Mouse (Mus musculus) ovary, adult 18-20 months (tissue): Measurements from ENCODE around the gene Cnksr1.
"Not testable (repeated sequence)": the region's sequence is repeated elsewhere in the genome, so short reads cannot be mapped to it uniquely, and the experiment has no call there.

ENCODE experiments used
- DNase-seq: peaks from one replicate; pipeline ENCODE4 v3.0.0; 2022; ENCODE audit warnings: low spot score, mixed read lengths

Gene Cnksr1

DNA sequence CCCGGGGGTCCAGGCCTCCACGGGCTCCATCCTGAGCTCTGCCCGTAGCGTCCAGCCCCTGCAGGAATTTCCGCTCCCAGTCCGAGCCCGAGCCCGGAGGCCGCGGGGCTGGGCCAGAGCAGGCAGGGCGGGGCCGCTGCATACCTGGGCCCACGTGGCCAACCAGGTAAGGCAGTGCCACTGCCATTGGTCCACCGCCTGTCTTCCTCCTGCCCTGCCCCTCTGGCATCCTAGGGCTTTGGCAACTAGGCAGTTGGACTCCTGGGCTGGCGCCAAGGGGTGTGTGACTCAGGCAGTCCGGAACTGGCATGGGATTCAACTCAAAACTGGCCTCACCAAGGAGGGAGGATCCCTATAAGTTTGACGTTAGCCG lies at the start of gene Cnksr1:
Cnksr1 (minus strand) TSS at position 121 of the 373 bp plus-strand sequence.
- peak; percentile 73 for DNase-seq

DNA sequence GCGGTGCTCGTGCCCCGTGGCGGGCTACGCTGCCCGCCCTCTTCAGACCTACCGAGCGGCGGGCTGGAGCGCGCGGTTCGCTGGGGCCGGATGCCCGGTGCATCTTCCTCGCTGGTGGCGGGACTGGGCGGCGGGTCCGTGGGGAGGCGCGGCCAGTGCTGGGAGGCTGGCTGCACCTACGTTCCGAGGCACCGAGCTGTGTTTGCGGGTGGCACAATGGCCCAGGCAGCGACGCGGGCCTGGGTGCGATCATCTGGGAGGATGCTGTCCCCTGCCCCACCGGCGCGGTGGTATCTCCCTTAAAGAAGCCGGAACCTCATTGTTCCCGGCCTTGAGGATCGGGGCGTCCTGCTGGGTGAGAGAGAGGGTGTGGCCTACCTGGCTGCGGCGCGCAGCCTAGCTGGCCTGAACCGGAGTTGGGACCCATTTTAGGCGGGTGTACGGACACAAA lies 49.4 kb upstream of the Cnksr1 start, which contains the start of gene Pdik1l:
Pdik1l (minus strand) TSS at position 321 of the 451 bp plus-strand sequence.
- peak; percentile 62 for DNase-seq

DNA sequence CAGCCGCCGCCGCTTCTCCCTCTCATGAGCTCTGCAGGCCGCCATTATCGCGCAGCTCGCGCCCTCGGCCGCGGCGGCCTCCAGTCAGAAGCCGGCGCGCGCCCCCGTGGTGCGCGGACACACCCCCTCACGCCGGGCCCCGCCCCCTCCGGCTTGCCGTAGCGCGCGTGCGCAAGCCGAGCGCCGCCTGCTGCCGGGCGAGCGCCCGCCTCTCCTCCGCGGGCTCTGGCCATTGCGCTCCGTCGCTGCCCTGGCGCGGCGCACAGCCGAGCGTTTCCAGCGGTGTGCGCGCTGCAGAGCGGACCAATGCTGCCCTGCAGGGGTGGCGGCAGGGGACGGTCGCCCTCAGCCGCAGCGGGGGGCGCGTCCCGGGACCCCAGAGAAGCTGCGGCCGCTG lies 49.0 kb upstream of the Cnksr1 start:
- DNase-seq, result peak; percentile 91

DNA sequence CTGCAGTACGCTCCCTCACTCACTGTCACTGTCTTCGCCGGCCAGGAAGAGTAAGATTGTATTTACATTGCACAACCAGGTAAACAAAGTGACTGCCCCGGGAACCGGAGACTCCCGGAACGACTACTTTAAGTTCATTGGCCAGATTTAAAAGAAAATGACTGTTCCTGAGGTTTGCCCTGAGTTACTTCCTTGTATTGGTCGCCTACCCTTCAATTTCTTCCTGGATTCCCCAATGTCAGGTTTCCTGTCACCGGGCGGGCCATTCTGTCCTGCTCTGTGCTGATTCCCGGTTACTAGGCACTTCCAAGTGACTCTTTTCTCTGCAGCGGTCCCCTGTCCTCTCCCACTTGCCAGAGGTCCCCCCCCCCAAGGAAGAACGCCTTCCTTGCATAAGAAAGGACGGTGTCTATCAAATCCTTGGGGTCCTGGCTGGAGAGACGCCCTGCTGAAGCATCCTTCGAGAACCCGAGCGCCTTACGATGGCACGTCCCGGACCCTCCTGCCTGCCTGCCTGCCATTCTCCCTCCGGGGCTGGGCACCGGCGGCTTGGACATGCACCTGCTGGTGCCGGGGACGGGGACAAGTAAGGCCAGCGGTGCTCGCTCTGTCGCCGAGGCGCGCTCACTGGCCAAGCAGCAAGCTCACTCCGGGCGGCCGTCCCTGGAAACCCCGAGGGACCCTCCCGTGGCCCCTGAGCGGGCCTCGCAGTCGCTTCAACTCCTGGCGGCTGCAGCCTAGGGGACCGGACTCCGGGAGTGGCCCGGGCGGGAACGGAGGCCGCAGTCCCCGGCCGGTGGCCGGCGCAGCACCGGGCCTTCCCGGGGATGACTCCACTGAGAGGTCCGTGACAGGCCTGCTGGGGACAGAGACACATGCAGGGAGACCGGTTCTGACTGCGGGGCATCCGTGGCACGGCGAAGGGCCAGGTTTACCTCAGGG lies 48.3 kb upstream of the Cnksr1 start:
- DNase-seq, result no peak

DNA sequence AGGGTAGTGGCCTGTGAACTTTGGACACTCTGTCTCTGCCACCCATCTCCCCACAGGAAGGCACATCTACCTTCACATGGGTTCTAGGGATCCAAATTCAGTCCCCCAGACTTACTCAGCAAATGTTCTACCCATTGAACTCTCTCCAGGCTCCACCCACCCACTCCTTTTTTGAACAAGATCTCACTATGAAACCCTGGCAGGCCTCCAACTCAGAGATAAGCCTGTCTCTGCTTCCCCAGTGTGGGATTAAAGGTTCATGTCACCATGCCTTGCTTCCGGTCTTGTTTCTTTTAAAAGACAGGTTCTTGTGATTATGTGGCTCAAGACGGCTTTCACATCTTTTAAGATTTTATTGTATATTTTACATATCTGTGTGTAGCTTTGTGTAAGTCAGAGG lies 46.7 kb upstream of the Cnksr1 start:
- no peak for DNase-seq

DNA sequence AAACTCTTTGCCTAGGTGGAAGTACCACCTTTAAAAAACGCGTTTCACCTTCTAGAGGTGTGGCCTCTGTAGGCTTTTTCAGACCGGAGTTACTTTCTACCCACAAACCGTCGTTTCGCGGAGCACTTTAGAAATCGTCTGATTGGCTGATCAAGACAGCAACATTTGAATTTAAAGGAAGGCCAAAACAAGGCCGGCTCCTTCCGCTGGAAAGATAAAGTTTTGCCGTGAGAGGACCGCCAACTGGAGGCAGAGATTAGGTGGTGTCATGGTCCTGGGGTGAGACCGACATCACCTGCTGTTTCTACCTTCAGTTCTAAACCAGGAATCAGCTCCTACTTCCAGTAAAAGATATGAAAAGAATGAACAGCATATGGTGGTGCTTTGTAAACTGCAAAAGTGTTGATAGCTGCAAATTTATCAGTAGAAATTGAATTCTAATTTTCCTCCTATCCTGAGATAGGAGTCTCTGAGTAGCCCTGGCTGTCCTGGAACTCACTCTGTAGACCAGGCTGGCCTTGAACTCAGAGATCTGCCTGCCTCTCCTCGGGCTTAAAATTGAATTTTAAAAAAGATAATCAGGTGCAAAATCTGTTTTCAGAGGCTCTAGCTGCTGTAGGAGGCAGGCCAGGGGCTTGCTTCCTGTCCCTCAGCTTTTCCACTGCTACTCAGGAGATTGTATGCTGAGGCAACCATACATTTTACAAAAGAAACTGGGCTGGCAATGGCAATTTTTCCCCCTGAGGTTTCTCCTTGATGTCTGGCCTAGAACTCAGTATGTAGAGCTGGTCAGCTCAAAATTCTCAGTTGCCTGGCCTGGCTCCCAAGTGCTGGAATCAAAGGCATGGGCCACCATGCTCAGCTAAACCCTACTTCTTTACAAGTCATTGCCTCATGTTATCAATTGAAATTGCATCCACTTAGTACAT lies 35.5 kb upstream of the Cnksr1 start:
- DNase-seq, result no peak

DNA sequence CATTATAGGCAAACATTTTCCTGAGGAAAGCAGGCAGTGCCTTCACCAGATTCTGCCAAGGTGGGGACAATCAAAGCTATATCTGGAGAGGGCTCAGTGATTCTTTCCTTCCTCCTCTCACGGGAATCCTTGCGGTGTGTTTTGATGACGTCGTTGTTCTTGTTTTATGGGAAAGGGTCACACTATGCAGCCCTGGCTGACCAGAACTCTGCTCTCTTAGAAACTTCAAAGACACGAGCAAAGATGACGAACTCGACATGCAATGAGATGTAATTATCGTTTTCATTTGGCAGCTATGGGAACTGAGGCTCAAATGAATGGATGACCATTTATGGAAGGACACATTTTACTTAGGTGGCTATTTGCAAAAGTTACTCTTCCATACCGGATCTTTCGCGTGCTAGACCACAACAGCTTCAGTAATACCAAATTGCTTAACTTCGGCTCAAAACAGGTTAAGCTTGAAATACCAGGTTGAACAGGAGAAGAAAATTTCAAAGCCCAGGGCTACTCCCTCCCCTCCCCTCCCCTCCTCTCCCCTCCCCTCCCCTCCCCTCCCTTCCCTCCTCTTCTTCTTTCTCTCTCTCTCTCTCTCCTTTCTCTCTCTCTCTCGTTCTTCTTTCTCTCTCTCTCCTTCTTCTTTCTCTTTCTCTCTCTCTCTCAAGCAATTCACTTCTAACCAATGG lies 34.7 kb upstream of the Cnksr1 start:
- DNase-seq, result no peak

DNA sequence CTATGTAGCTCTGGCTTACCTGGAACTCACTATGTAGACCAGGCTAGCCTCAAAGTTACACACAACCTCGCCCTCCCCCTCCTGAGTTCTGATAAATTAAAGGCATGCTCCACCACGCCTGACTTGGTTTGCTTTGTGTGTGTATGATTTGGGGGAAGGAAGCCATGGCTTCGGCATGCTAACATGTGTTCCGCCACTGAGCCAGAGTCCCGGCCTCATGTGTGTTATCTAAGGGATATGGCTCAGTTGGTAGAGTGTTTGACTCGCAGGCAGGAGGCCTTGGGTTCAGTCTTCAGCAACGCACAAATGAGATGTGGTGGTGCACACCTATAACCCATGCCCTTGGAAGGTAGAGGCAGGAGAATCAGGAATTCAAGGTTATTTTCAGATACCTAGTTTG lies 33.8 kb upstream of the Cnksr1 start:
- DNase-seq, result no peak

DNA sequence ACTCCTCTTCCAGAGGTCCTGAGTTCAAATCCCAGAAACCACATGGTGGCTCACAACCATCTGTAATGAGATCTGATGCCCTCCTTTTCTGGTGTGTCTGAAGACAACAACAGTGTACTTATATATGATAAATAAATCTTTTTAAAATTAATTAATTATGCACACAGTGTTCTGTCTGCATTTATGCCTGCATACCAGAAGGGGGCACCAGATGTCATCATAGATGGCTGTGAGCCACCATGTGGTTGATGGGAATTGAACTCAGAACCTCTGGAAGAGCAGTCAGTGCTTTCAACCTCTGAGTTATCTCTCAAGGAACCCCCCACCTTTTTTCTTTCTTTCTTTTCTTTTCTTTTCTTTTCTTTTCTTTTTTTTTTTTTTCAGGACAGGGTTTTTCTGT lies 31.4 kb upstream of the Cnksr1 start:
- not testable (repeated sequence) for DNase-seq

DNA sequence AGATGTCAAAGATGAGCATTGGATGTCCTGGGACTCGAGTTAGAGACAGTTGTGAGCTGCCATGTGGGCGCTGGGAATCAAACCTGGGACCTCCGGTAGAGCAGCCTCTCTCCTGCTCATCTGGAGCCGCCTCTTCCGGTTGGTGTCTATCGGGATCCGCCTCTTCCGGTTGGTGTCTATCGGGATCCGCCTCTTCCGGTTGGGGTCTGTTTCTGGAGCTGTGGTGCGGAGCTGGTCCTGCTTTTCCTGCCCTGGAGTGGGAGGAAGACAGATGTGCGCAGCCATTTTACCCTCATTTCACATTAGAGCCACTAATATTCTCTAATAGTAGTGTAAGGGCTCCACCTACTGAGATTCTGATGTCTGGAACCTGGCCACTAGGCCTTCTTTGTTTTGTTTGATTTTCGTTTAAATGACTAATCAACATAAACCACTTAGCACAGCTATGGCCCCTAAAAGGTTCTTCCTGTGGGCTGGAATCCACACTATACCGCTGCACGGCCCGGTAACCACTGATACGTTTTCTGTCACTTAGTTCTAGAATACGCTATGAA lies 30.0 kb upstream of the Cnksr1 start:
- no peak for DNase-seq

DNA sequence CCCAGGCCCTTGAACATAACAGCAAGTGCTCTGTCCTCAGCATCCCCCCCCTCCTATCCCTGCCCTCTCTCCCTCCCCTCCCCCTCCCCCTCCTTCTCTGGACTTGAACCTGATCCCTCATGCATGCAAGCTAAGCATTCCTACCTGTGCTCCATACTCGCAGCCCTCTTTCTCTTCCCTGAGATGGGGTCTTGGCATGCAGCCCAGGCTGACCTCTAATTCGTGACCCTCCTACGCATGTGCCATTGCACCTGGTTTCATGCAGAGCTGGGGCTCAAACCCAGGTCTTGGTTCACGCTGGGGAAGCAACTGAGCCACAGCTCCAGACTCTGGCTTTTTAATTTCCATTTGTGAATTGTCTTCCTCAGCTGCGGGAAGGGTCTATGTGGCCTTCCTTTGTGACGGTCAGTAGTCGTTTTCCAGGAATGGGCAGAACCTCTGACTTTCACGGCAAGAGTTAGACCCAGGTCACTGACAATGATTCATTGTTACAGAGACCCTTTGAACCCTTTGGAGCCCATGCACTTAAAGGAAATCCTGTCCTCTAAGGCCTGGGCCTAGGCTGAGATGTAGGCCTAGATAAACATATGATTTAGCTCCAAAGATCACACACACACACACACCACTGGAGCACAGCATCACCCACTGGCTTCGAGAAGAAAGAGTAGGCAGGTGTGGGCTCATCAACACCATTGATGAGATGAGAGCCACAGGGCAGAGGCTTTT lies 27.8 kb upstream of the Cnksr1 start:
- no peak for DNase-seq

DNA sequence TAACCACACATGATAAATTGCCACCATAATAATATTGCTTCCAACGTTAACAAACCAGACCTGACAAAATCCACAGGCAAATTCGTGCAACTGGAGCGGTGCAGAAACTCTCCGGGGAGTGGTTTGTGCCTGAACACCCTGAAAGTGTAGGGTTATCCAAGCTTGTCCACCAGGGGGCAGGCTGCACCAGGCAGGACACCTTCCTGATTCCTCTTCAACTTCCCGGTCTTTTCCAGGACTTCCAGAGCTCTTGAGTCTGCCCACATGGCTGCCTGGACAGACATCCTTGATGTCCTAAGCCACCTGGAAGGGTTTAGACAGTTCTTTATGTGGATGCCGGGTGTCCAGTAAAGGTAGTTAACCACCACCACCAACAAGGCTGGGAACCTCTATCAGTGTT lies 25.0 kb upstream of the Cnksr1 start:
- no peak for DNase-seq

DNA sequence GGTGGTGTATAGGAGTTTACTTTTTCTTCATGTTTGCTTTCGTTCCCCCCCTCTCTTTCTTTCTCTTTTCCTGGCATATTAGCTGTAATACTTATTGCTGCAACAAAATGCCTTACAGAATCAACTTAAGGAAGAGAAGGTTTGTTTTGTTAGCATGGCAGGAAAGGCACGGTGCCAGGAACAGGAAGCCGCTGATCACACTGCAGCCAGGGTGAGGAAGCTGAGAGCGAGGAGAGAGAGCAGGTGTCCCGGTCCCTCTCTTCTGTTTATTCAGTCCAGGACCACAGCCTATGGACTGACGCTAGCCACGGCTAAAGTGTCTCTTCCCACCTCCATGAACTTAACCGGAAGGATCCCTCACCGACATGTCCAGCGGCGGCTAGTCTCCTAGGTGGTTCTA lies 20.2 kb upstream of the Cnksr1 start:
- DNase-seq, result no peak

DNA sequence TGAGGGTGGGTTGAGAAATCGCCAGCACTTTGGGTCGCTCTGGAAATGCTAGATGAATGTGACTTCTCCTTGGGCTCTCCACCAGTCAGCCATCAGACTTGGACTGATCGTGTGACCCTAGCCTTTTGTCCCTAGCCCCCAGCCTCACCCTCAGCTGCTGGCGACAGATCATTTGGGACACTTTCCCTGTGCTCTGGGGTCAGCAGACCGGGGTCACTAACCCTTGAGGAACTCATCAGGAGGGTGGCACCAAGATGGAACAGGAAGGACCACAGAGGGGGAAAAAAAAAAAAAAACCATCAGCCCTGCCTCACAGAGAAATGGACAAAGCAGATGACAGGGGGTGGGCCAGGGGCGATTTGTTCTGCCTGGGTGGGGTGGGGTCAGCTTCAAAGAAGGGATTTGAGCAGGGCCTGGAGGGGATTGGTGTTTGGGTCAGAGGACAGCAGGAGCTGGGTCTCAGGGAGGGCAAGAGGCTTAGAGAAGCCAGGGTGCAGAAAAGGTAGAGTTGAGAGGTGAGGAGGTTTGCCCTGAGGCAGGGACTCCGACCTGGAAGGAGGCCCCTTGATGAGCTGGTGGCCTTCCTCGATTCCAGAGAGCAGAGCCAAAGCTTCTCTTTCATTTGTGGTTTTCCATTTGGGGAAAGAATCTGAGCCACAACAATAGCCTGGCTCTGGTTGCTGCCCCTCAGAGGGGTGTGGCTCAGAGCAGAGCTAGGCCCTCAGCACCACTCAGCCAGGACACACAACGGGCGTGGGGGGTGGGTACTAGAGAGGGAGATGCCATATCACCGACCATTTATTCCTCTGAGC lies 19.2 kb upstream of the Cnksr1 start:
- DNase-seq, result no peak

DNA sequence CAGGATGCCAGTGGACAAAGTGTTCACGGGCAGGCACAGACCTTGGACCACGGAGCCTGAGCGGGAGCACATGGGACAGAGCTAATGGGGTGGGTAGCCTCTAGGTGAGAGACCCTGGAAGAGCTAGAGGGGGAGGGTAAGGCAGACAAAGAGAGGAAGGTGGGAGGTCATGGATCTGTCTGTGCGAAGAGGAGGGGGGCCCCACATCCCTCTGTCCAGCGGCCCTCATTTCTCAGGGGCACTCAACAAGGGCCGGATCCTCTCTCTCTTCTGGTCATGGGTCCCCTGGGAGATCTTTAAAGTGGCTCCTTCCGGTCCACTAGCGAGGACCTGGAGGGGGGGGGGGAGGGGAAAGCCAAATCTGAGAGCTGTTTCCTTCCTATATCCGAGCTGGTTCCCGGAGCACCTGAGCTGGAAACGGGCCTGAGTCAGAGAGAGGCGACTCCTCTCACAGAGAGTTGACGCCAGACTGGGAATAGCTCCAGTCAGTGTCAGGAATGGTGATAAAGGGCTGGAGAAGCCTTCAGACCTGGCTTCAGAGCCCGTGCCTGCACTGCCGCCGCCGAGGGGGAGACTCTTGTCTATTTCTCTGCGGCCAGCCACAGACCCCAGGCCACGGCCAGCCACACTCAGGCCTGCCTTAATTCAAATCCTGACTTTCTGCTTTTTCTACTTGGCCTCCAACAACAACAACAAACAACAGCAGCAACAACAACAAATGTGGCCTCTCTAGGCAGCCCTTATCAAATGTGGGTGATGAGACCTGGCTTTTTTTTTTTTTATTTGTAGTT lies 18.4 kb upstream of the Cnksr1 start:
- no peak for DNase-seq

DNA sequence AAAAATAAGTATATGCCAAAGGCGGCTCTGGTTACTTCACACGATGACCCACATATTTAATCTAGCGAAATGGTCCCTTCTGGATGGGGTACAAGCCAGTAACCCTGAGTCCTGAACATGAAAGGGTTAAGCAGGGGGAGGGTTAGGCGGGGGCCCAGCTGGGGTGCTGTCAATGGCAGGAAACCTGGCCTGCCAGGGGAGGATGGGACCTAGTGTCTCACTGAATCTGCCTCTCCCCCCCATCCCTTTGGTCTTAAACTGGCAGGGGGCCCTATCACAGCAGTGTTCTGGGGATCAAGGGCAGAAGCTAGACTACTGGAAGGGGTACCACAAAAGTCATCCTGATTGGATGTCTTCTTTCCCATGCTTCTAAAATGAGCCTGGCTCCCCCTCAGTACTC lies 17.7 kb upstream of the Cnksr1 start:
- DNase-seq, result no peak

DNA sequence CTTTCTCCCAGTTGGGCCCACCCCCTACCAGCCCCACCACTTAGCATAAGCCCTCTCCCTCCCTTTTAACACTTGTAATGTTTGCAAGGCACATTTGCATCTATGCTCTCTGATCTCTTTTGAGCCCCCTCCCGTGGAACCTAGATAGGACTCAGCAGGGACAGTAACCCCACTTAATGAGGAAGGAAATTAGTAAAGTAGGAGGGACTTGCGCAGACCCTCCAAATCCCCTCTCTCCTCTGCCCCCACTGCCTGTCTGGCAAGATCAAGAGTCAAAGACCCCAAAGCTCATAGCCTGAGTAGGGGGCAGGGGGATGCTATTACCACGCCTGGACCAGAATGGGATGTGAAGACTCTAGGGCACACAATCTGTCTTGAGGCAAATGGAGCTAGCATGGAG lies 16.6 kb upstream of the Cnksr1 start:
- no peak for DNase-seq

DNA sequence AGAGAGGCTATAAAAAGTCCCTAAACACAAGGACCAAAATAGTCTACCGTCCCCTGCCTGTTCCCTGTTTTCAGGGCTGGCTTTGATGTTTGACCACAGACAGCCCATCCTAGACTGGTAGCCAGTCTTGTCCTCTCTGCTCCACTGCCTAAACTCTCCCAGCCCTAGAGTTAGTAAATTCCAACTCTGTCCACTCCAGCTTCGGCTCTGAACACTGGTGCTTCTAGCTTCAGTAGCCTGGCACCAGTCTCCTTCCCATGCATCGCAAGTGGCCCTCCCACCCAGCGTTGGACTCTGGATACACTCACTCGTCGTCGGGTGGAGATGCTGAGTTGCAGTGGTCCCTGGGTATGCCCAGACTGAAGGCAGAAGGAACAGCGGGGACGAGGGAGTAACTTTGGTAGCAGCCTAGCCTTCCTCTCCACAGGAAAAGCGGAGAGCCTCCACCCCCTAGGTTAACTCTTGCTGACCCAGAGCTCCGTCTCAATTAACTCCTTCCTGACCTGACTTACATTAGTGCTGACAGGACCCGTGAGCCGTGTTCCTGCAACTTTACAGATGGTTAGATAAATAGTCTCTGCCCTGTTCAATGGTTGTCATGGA lies 15.6 kb upstream of the Cnksr1 start, which contains the start of gene Grrp1:
Grrp1 (minus strand) TSS at position 385 of the 603 bp plus-strand sequence.
- no peak for DNase-seq
